Mouse (Mus musculus) T-helper 2 cell (primary cell): ENCODE measurements around the gene Pnpla1.

Experiments used
- in situ Hi-C: fragments of 300-600 bp; cut with MboI, MseI; formaldehyde crosslinking; loops from one replicate; pipeline ENCODE4 v1.15.1; 2025; ENCODE audit warnings: high pct_unique_total_duplicates

The Pnpla1 gene

DNA sequence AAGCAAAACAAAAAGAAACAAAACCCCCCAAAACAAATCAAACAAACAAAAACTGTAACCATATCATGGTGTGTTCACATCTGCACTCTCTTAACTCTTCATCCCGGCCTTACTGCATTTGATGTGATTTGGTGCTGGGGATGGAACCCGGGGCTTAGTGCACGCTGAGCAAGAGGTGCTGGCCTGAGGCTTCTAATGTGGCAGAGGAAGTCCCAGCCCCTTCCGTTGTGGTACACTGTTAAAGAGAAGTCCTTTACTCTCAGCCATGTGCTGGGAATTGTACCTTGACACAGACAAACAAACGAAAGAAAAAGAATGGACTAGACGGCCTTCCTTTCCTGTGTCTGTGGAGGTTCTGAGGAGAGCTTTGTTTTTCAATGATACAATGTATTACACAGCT is 63.9 kb downstream of the Pnpla1 start:
- in situ Hi-C loops = no loop called here

DNA sequence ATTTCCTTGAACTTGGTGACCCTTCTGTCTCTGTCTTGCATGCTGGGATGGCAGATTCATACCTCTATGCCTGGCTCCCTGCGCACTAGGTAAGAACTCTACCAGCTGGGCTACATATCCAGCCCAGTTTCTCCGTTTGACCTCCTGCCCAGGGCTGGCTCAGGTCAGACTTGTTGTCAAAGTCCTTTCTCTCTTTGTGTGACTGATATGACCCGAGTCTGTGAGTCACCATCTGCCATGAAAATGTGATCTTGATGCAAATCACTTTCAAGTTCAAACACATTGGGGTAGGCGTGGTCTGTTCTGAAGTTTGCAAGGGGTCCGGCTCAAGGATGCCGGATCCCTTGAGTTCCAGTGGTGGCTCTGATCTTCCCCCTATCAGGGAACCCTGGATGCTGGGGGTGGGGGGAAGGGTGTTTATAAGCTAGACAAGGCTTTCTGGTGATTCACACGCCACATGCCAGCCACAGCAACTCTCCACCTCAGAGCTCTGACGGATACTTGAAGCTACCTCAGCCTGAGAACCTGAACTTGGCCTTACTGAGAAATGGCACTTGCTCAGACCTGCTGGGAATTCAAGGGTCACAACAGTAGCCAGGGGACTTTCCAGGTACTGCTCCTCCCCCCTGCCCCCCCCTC is 66.9 kb downstream of the Pnpla1 start:
- in situ Hi-C loops = no loop called here

DNA sequence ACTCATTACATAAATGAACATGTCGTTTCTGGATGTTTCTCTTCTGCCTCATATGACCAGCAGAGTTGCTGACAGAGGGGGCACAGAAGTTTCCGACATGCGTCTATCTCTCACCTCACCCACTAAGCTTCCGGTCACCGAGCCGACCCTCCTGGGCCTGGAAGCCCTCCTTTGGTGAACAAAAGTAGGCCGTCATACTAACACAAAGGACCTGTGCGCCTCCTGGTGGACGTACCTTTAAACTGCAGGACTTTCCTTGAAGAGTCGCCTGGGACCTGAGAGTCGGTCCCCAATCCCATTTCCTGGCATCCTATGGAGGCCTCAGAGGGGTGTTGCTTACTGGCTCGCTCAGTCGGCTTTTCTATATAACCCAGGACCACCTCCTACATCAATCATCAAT is 68.2 kb downstream of the Pnpla1 start:
- in situ Hi-C loops = no loop called here

DNA sequence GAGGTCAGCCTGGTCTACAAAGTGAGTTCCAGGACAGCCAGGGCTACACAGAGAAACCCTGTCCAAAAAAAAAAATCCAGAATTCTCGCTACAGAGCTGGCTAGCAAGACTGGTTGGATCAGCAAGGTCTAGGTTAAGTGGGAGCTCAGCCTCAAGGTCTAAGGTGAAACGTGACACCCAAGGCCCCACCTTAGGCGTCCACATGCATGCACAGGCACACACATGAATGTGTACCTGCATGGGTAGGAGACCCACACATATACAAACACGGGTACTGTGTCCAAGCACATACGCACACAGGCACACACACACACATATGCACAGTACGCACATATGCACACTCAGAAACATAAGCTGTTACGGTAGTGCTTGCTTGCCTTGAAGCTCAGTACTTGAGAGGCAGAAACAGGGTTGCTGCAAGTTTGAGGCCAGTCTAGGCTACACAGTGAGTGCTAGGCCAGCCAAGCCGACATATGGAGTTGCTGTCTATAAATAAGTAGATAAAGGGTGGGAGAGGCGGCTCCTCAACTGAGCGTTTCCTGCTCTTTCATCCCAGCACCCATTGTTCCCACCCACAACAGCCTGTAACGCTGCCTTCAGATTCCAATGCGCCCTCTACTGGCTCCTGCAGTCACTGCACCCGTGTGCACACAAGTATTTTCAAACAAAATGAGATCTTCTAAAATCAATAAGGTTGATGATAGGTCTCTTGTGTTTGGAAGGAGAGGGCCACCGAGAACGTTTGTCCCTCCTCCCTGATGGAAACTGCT is 68.8 kb downstream of the Pnpla1 start:
- in situ Hi-C loops = no loop called here

DNA sequence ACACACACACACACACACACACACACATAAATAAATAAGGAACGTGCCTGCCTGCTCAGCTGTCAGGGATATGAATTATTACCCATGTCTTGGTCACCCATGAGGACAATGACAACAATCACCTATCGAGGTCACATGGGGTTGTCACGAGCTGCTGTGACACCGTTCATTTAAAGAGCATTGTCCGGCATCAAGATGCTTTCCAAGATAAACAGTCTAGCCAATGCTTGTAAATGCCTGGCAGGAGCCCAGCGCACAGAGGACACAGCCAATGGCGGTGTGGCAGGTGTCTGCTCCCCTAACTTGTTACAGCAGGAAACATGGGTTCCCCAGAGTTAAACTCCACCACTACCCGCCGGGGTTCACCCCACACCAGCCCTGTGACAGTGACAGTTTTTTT is 69.8 kb downstream of the Pnpla1 start:
- in situ Hi-C loops = no loop called here

- in situ Hi-C loops = no loop called here
These were observed 71.2 kb downstream of the Pnpla1 start for GRCm38 (mm10) chr17:28929369-28929768.

- in situ Hi-C loops = no loop called here
These were observed 72.3 kb downstream of the Pnpla1 start for GRCm38 (mm10) chr17:28930392-28931074.

DNA sequence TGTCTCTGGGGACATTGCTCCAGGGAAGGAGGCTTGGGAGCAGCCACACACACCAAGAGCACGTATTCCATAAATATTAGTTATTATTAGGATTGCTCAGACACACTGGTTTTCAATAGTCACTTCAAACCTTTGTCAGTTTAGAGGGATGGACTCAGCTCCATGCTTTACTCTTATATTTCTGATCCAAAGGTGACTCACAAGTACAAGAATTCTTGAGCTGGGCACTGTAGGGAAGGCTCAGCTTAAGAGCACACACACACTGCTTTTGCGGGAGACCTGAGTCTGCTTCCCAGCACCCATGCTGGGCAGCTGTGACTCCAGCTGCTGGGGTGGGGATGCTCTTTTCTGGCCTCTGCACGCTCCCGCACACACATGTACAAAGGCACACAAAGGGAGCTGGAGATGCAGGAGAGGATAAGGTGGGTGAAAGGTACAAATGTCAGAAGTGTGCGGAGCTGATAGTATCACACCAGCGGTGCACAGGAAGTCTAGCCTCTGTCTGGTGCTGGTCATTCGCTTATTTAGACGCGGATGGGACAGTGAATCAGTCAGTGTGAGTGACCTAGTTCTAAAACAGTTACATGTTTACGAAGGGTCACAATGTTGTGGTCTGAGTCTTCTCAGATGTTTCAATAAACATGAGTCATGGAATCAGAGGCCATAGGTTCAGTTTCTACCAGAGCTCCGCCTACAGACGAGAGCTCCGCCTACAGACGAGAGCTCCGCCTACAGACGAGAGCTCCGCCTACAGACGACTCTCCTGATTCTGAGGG is 73.4 kb downstream of the Pnpla1 start:
- in situ Hi-C loops = no loop called here

- in situ Hi-C loops = no loop called here
These were observed 74.1 kb downstream of the Pnpla1 start for GRCm38 (mm10) chr17:28932274-28932673.

- in situ Hi-C loops = no loop called here
These were observed 76.1 kb downstream of the Pnpla1 start for GRCm38 (mm10) chr17:28934120-28934916.

- in situ Hi-C loops = no loop called here
These were observed 77.9 kb downstream of the Pnpla1 start for GRCm38 (mm10) chr17:28936133-28936532.

GRCm38 (mm10) chr17:28936622-28937345 is 78.6 kb downstream of the Pnpla1 start:
- in situ Hi-C loops = no loop called here
